Mouse (Mus musculus) layer of hippocampus, adult 8-10 months (tissue): ENCODE data around the gene Tgm2. TPM values are rescaled to one million over a fixed set of nuclear protein-coding genes. Genes with fewer than 3 reads are reported as not detected.
A peak's percentile ranks its signal among the peaks of the same experiment; 100 is the strongest.

Experiments used
- DNase-seq, 2 experiments: peaks; one replicate each; pipeline ENCODE4 v3.0.0; 2022; ENCODE audit warnings: low spot score in 2 of 2
- total RNA-seq, 4 experiments: library from RNA; stranded (reverse); gene quantifications; 2 replicates each; pipeline ENCODE4 v1.2.4; 2022

Tgm2 gene
- total RNA-seq, 4 experiments from 2014 or later = 9.1 to 14.2 (median 12.7) TPM

GRCm38 (mm10) chr2:158141690-158142440 lies 4.4 kb downstream of the Tgm2 start:
- DNase-seq = no peak

GRCm38 (mm10) chr2:158141271-158141670 lies 5.0 kb downstream of the Tgm2 start:
- no peak for DNase-seq

- DNase-seq = no peak
These were observed 5.6 kb downstream of the Tgm2 start for GRCm38 (mm10) chr2:158140664-158141063.

- peak; percentile 14 to 18 for DNase-seq
These were observed 6.6 kb downstream of the Tgm2 start for GRCm38 (mm10) chr2:158139628-158140027.

GRCm38 (mm10) chr2:158138778-158139177 lies 7.5 kb downstream of the Tgm2 start:
- DNase-seq = no peak

GRCm38 (mm10) chr2:158137771-158138170 lies 8.5 kb downstream of the Tgm2 start:
- DNase-seq = no peak

GRCm38 (mm10) chr2:158136205-158136604 lies 10.0 kb downstream of the Tgm2 start:
- DNase-seq = no peak

- DNase-seq = no peak
These were observed 13.2 kb downstream of the Tgm2 start for GRCm38 (mm10) chr2:158133050-158133449.

GRCm38 (mm10) chr2:158132320-158132719 lies 13.9 kb downstream of the Tgm2 start:
- DNase-seq = no peak

GRCm38 (mm10) chr2:158131197-158131835 lies 14.9 kb downstream of the Tgm2 start:
- DNase-seq = no peak

- DNase-seq = no peak
These were observed 15.7 kb downstream of the Tgm2 start for GRCm38 (mm10) chr2:158130391-158130986.

- DNase-seq = no peak
These were observed 16.8 kb downstream of the Tgm2 start for GRCm38 (mm10) chr2:158129291-158130002.

- no peak for DNase-seq
These were observed 17.6 kb downstream of the Tgm2 start for GRCm38 (mm10) chr2:158128461-158129130.

GRCm38 (mm10) chr2:158127872-158128271 lies 18.4 kb downstream of the Tgm2 start:
- DNase-seq = no peak

GRCm38 (mm10) chr2:158127245-158127644 lies 19.0 kb downstream of the Tgm2 start:
- no peak for DNase-seq

- DNase-seq = no peak
These were observed 23.4 kb downstream of the Tgm2 start for GRCm38 (mm10) chr2:158122814-158123213.

- DNase-seq = no peak
These were observed 24.4 kb downstream of the Tgm2 start for GRCm38 (mm10) chr2:158121645-158122326.

GRCm38 (mm10) chr2:158120868-158121267 lies 25.4 kb downstream of the Tgm2 start:
- DNase-seq = no peak

GRCm38 (mm10) chr2:158120211-158120610 lies 26.0 kb downstream of the Tgm2 start:
- DNase-seq = no peak

GRCm38 (mm10) chr2:158119145-158119544 lies 27.1 kb downstream of the Tgm2 start:
- no peak for DNase-seq

GRCm38 (mm10) chr2:158116653-158117052 lies 29.6 kb downstream of the Tgm2 start:
- DNase-seq = no peak
